Mouse (Mus musculus) intestine, embryonic 15.5 days (tissue): ENCODE measurements around the gene Olfr155. TPM values are rescaled to one million over a fixed set of nuclear protein-coding genes. Genes with fewer than 3 reads are reported as not detected.

Source experiments
- ATAC-seq: fragments of 200-750 bp; cut with Nextera tagmentation; 2 replicates; pipeline ENCODE4 v1.8.0; 2017; ENCODE audit warnings: moderate TSS enrichment, moderate library complexity
- H3K27ac ChIP-seq: fragments of 300-500 bp; sonication (generic); 2 replicates; pipeline ENCODE4 v1.5.1; 2015; ENCODE audit warnings: mild to moderate bottlenecking, inconsistent platforms
- H3K27me3 ChIP-seq: fragments of 300-500 bp; sonication (generic); replicated peaks from 2 replicates; pipeline ENCODE4 v1.6.1; 2015; ENCODE audit warnings: inconsistent platforms
- H3K36me3 ChIP-seq: fragments of 300-500 bp; sonication (generic); 2 replicates; pipeline ENCODE4 v1.6.1; 2015; ENCODE audit warnings: inconsistent platforms
- H3K4me1 ChIP-seq: fragments of 300-500 bp; sonication (generic); replicated peaks from 2 replicates; pipeline ENCODE4 v1.6.1; 2015; ENCODE audit warnings: inconsistent platforms
- H3K4me2 ChIP-seq: fragments of 300-500 bp; sonication (generic); replicated peaks from 2 replicates; pipeline ENCODE4 v1.6.1; 2015; ENCODE audit warnings: mild to moderate bottlenecking, inconsistent platforms
- H3K4me3 ChIP-seq: fragments of 300-500 bp; sonication (generic); replicated peaks from 2 replicates; pipeline ENCODE4 v1.5.1; 2015; ENCODE audit warnings: inconsistent platforms
- H3K9ac ChIP-seq: fragments of 300-500 bp; sonication (generic); 2 replicates; pipeline ENCODE4 v1.6.1; 2015; ENCODE audit warnings: inconsistent platforms
- H3K9me3 ChIP-seq: fragments of 300-500 bp; sonication (generic); 2 replicates; pipeline ENCODE4 v1.6.1; 2016; ENCODE audit warnings: inconsistent platforms
- WGBS: fragments of 180-500 bp; shearing (Covaris S2); methylation state at CpG from one replicate; pipeline ENCODE4 v1.1.7; 2015; 5-methylcytosine and 5-hydroxymethylcytosine counted together
- polyA plus RNA-seq: library from polyadenylated mRNA; unstranded; fragments of >200 nt; fragmentation: Nextera tagmentation; extraction: Ambion mirVana; gene quantifications from 2 replicates; pipeline ENCODE4 v1.2.1, GENCODE M21; 2015

The Olfr155 gene
- polyA plus RNA-seq, 1 experiment from 2014 or later, result not detected

DNA sequence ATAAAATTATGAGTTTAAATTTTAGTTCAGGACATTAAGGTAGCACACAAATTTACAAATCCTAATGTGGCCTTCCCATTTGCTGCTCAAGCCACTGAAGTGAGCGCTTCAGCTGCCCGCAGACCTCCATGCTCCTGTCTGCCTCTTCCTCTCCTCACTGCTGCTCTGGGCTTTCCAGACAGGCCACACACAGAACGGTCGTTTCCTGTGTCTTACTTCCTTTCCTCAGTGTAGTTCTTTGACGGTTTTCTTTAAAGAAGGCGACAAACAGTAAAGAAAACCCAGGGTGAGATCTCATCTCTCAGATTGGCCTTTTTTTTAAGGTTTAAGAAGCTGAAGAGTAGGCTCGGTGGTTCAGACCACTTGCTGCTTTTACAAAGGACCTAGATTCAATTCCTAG is 52.3 kb downstream of the Olfr155 start:
- H3K36me3 ChIP-seq, result no peaks in the 10 kb centered on the region
- H3K9me3 ChIP-seq, result no peaks in the 10 kb centered on the region
- no peak overlapping the region for H3K4me3 ChIP-seq
- H3K9ac ChIP-seq, result no peak overlapping the region
- no peaks in the 10 kb centered on the region for H3K27me3 ChIP-seq
- WGBS, result 62% methylated on average over 7 of the region's 7 CpGs
- H3K4me1 ChIP-seq, result no peaks in the 10 kb centered on the region
- H3K4me2 ChIP-seq, result no peak overlapping the region
- H3K27ac ChIP-seq, result no peak overlapping the region
- ATAC-seq, result no peak

- no peak for ATAC-seq
- H3K4me1 ChIP-seq, result no peaks in the 10 kb centered on the region
These were observed 55.1 kb downstream of the Olfr155 start for GRCm38 (mm10) chr4:43906443-43906842.

More at GRCm38 (mm10) chr4:43906443-43906842, 55.1 kb downstream of the Olfr155 start:
- H3K4me3 ChIP-seq, result no peak overlapping the region
- H3K27ac ChIP-seq, result no peak overlapping the region
- no peaks in the 10 kb centered on the region for H3K36me3 ChIP-seq
- no peaks in the 10 kb centered on the region for H3K9me3 ChIP-seq
- H3K9ac ChIP-seq, result no peak overlapping the region
- H3K27me3 ChIP-seq, result no peaks in the 10 kb centered on the region
- WGBS, result 20% methylated on average over 6 of the region's 6 CpGs
- no peak overlapping the region for H3K4me2 ChIP-seq

Other genes starting within 250 kb of the Olfr155 start
- 6.9 and 8.0 TPM in 2 replicates for gene Npr2, start 219.6 kb upstream of the Olfr155 start, polyA plus RNA-seq
- gene Spag8, start 198.0 kb upstream of the Olfr155 start, polyA plus RNA-seq, result 0.46 and 1.0 TPM in 2 replicates
- 152 and 157 TPM in 2 replicates for gene Hint2, start 195.1 kb upstream of the Olfr155 start, polyA plus RNA-seq
- gene Tmem8b, start 182.6 kb upstream of the Olfr155 start, polyA plus RNA-seq, result 3.3 and 3.5 TPM in 2 replicates
- 2.9 and 3.6 TPM in 2 replicates for gene Fam221b, start 182.4 kb upstream of the Olfr155 start, polyA plus RNA-seq
- gene Olfr70, start 150.8 kb upstream of the Olfr155 start, polyA plus RNA-seq, result not detected in 2 replicates
- gene Olfr71, start 141.3 kb upstream of the Olfr155 start, polyA plus RNA-seq, result not detected in 2 replicates
- 0.98 and 1.4 TPM in 2 replicates for gene Hrct1, start 124.4 kb upstream of the Olfr155 start, polyA plus RNA-seq
- gene Spaar, start 121.5 kb upstream of the Olfr155 start, polyA plus RNA-seq, result 0.16 and 0.21 TPM in 2 replicates
- not detected in 2 replicates for gene Olfr159, start 80.6 kb upstream of the Olfr155 start, polyA plus RNA-seq
- gene Olfr156, start 27.7 kb upstream of the Olfr155 start, polyA plus RNA-seq, result not detected in 2 replicates
- gene Olfr157, start 11.4 kb upstream of the Olfr155 start, polyA plus RNA-seq, result not detected in 2 replicates
- gene Reck, start 24.0 kb downstream of the Olfr155 start, polyA plus RNA-seq, result 16.4 and 17.0 TPM in 2 replicates
- 85.4 and 88.7 TPM in 2 replicates for gene Glipr2, start 105.8 kb downstream of the Olfr155 start, polyA plus RNA-seq
- not detected in 2 replicates for gene Ccin, start 131.9 kb downstream of the Olfr155 start, polyA plus RNA-seq
- 260 and 272 TPM in 2 replicates for gene Clta, start 152.9 kb downstream of the Olfr155 start, polyA plus RNA-seq
- 42.0 and 47.0 TPM in 2 replicates for gene Gne, start 232.6 kb downstream of the Olfr155 start, polyA plus RNA-seq